Mouse (Mus musculus) kidney, adult 11 months (tissue): ENCODE results near the gene Slc35g2.

ENCODE experiments used
- DNase-seq: peaks from one replicate; pipeline ENCODE4 v3.0.0; 2022

Gene Slc35g2

DNA sequence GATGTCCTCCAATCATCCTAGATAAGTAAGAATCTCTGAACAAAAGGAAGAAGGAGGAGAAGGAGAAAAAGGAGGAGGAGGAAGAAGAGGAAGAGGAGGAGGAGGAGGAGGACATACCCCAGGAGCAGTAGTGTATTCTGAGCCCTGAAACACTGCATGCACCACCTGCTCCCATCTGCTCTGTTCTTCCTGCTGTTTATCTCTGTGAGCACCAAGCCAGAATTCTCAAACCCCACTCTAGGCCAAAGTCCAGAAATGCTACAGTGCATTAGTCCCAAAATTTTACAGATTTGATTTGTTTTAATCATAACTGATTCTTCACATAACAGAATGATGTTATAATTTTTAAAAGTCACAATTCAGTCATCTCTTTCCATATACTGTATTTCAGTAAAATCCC is 11.9 kb downstream of the Slc35g2 start:
- DNase-seq: no peak

DNA sequence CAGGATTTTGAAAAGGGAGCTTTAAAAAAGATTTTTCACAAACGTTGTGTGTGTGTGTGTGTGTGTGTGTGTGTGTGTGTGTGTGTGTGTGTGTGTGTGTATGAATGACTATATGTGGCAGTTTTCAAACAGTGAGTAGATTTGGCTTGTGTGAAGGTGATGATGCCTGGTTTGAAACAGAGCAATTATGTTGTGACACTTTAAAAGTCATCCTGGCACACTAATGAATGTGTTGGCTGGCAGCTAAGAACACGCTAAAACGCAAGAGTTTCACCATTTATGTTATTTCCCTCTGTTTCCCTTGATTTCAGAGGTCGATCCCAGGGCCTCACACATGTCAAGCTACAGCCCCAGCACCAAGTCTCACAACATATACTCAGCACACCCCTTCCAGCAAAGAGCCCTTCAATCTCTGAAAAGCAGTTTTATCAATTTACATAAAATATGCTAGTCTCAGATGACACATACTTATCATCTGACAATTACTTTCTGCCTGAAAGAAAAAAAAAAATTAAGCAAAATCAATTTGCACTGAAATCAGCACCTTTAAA is 12.8 kb downstream of the Slc35g2 start:
- no peak for DNase-seq

GRCm38 (mm10) chr9:100555686-100556085 is 15.2 kb downstream of the Slc35g2 start:
- no peak for DNase-seq

GRCm38 (mm10) chr9:100548313-100548712 is 22.6 kb downstream of the Slc35g2 start:
- DNase-seq: no peak

DNA sequence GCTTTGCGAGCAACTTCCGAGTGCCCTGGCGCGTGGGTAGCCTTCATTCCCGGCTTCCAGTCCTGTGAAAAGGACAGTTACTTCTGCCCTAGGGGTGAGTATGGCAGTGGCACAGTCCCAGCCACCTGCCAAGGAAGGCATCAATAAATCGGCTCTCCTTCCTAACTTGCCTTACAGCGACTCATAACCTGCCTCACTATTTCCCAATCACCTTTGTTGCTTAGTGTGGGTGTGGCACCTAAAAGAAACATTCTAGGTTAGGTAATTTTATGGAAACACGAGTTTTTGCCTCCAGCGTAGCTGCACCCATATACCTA is 24.3 kb downstream of the Slc35g2 start:
- DNase-seq: no peak

DNA sequence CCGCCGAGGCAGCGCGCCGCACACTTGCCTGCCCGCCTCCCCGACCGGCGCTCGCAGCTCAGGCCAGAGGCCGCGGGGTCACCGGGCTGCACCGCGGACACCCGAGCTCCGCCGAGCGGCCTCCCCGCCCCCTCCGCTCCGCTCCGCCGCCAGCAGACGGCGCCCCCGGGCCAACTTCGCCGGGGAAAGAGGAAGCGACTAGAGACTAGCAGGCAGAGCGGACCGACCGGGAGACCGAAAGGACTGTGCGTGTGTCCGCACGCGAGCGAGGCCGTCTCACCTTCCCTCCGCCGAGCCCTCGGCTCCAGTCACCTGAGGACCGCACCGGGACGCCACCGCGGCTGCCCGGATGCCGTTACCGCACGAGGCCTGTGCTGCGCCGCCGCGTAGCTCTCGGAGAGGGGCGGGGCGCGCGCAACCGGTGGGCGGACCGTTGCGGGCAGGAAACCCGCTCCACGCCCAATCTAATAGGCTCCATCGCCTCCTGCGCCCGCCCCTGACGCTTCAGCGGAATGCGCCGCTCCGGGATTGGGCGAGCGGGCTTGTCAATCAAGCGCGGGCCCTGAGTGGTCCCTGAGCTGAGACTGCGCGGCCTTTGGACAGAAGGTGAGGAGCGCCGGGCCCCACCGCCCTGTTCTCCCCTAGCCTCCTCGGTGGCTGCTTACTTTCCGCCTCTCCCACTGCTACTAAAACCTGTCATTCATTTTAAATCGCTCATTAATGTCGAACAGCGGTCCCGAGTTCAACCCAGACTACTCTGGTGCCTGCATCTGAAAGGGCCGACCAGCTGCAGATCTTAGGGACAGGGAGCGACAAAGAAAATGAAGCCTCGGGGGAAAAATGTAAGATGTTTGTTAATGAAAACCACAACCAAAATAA is 24.9 kb downstream of the Slc35g2 start, which contains the start of gene Nck1:
TSS of gene Nck1 (minus strand) at position 420 of the 879 bp plus-strand sequence.
- DNase-seq: peak; percentile 99

DNA sequence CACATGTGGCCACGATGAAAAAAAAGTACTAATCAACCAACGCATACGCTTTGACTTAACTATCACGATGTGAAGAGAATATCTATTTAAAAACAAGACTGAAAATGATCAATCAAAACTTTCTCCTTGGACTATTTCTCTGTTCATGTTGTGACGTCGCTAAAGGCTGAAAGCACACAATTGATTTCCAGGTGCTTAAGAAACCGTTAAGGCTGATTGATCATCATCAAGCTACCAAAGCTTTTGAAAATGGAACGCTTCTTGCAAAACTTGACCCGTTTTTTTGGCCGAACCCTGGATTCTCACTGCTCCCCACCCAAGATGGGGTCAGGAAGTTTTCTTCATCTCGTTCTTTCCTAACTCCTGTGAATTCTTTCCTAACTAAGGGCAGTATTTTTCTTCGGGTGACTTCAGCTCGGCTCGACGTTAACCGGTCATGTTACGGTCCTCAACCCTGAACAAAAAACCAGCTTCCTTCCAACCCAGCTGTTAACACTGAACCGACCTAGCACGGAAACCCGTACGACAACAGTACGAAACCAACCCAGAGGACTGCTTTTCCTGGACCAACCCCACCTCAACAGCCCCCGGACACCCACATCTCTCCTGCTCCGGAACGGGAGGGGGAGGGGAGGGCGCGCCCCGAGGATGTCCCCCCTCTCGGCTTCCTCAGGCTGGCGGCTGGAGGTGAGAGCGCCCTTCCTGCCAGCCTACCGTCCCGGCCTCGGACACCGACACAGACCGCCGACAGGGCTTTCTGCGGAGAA is 25.8 kb downstream of the Slc35g2 start:
- no peak for DNase-seq

DNA sequence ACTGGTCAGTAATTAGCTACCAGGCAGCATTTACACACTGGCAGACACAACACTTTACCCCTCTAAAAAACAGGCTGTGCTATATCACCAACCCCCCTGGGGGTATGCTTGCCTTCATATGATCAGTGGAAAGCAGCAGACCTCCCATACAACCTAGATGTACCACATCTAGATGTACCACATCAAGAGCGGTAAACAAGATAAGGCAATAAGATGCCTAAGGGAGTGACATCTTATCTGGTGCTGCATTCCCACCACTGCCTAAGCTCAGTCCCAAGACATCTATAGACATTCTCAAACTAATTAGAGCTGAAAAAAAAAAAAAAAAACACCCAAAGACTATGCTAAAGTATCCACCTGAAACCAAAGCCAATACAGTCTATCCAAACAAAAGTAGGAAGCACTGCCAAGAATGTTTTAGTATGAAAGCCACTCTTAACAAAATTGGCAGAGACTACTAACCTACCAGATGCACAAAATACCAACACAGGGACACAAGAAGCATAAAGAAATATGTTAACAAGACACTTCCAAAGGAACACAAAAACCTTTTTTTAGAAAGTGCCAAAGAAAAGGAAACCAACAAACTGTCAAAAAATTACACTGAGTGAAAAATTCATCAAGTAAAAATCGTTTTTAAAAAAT is 35.1 kb downstream of the Slc35g2 start:
- no peak for DNase-seq

- no peak for DNase-seq
Measured at GRCm38 (mm10) chr9:100534686-100535085, 36.2 kb downstream of the Slc35g2 start.

DNA sequence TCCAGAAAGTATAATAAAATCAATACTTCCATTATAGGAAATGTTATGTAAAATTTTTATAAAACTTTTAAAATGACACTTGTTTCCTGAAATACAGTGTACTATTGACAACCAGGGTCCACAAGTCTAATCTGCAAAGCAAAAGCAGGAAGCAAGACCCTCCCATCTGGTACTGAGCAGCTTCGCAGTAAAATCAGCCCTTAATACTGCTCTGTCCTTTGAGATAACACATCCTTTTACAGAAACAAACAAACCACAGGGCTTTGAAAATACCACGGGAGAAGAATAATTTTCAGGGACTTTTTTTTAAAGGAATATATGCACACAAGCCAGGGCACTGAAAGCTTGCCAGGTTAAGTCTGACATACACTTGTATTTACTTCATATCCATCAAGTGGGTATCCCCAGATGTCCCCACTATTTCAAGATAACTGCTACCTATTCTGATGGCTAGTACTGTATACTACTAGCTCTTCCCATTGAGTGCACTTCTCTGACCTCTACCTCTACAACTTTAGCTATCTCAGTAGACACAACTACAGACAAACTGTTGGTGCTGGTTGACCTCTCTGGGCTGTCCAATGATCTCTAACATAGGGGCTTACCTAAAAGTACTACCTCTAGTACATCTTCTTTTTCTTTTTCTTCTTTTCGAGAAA is 37.9 kb downstream of the Slc35g2 start:
- DNase-seq: no peak

- no peak for DNase-seq
Measured at GRCm38 (mm10) chr9:100531296-100531695, 39.6 kb downstream of the Slc35g2 start.

DNA sequence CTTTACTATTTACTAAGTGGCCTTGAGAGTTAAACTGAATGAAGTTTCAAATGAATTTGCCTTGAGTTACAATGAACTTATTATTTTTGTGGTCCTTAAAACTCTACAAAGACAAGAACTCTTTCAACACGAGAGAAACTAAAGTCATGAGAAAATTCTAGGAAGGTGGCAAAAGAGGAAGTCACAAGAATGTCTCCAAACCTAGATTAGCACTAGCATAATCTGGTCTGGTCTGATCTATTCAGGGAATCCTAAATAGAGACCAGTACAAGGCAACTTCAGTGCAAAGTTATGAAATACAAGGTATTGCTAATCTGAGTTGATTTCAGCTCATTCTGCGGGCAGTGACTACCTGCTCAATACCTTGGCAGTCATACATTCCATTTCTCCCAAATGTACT is 45.7 kb downstream of the Slc35g2 start:
- DNase-seq: no peak

- DNase-seq: no peak
Measured at GRCm38 (mm10) chr9:100522029-100522428, 48.9 kb downstream of the Slc35g2 start.

DNA sequence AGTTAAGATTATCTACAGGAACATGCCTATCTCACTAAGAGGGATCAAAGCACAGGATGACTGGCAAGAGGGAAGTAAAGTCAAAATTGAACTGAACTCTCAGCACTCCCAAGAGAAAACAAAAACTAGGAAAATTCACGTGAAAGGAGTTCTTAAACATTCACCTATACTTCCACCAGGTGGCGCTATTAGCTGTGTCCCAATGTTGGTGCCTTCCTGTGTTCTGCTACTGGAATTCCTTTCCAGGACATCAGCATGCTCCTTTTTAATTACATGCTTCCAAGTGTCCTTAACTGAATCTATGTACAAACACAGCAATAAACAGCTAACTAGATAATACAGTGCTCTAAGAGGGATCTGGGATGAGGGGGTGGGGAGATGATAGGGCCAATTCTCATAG is 50.3 kb downstream of the Slc35g2 start:
- peak; percentile 41 for DNase-seq

GRCm38 (mm10) chr9:100520012-100520411 is 50.9 kb downstream of the Slc35g2 start:
- DNase-seq: peak; percentile 6

GRCm38 (mm10) chr9:100507581-100507980 is 63.3 kb downstream of the Slc35g2 start:
- DNase-seq: no peak

DNA sequence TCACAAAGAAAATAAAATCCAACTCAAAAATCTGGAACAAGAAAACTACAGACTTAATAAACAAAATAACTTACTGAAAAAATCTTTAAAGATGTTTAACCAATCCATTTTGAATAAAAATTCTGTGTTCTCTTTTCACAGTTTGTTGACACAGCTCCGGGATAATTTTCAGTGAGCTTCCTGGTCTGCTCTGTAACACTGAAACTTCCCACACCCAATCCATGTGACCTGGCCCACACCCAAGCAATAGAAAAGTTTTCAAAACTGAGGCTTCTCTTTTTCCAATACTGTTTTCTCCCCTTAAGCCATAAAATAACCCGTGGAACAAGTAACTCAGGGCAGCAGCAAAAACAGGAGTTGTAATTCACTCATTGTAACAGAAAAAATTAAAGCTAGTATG is 64.2 kb downstream of the Slc35g2 start:
- peak; percentile 21 for DNase-seq

- no peak for DNase-seq
Measured at GRCm38 (mm10) chr9:100505498-100505897, 65.4 kb downstream of the Slc35g2 start.
